In the genomic region with DNA sequence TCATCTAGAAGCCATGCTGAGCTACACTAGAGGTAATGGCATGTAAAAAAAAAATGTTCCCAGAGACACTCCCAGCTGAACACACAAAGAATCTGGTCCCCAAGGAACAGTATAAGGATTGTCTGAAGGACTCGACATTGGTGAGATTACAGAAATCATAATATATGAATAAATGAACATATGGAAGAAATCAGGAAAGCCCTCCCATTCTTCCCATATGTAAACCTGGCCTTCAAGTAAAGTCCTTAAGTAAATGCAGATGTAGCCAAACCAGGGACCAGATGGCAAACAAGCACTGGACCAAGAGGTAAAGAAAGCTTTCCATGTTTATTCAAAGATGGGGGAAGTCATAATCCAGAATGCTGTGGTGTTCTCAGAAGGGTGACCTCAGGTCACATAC, we compare ENCODE assay signal across 17 mouse cellular contexts.
DNase-seq lines count a peak whose midpoint lies in the region; ATAC-seq and TF ChIP-seq lines count a peak whose summit lies in the region.
"Had no signal": no experiment of that assay in that cellular context is flagged by ENCODE, and none has a peak within 500 bp of the region (broad histone marks: within the 10 kb centered on the region; RNA-seq: fewer than 3 reads in every experiment).

No protein-coding gene starts in this region.

- H3K9me3 ChIP-seq in hindbrain, embryonic 10.5 days: no peaks in the 10 kb centered on the region
- H3K9me3 ChIP-seq in hindbrain, postnatal 0 days (ENCODE audit: low read length): no peaks in the 10 kb centered on the region
- H3K9me3 ChIP-seq in embryonic facial prominence, embryonic 13.5 days: no peaks in the 10 kb centered on the region
- no peaks in the 10 kb centered on the region for H3K9me3 ChIP-seq in limb, embryonic 13.5 days
- no peaks in the 10 kb centered on the region for H3K9me3 ChIP-seq in midbrain, embryonic 13.5 days
- H3K9me3 ChIP-seq: liver, embryonic 15.5 days; midbrain, embryonic 10.5 days had no signal

- H3K36me3 ChIP-seq in hindbrain, embryonic 10.5 days: no peaks in the 10 kb centered on the region
- no peaks in the 10 kb centered on the region for H3K36me3 ChIP-seq in hindbrain, postnatal 0 days (ENCODE audit: insufficient read depth, low read length)
- no peaks in the 10 kb centered on the region for H3K36me3 ChIP-seq in embryonic facial prominence, embryonic 13.5 days
- no peaks in the 10 kb centered on the region for H3K36me3 ChIP-seq in limb, embryonic 13.5 days
- H3K36me3 ChIP-seq in midbrain, embryonic 13.5 days: no peaks in the 10 kb centered on the region
- H3K36me3 ChIP-seq: liver, embryonic 15.5 days; midbrain, embryonic 10.5 days had no signal

- ATAC-seq in hindbrain, postnatal 0 days: no peak
- no peak for ATAC-seq in embryonic facial prominence, embryonic 13.5 days (ENCODE audit: insufficient number of reproducible peaks, insufficient read depth, low FRiP score, low TSS enrichment, low read depth)
- peak; percentile 79 for ATAC-seq in limb, embryonic 13.5 days (ENCODE audit: low FRiP score, low read depth)
- ATAC-seq in midbrain, embryonic 13.5 days: no peak
- ATAC-seq: forebrain, embryonic 14.5 days had no signal

- H3K27me3 ChIP-seq in hindbrain, embryonic 10.5 days (ENCODE audit: insufficient read depth, poor library complexity, severe bottlenecking): no peaks in the 10 kb centered on the region
- H3K27me3 ChIP-seq in hindbrain, postnatal 0 days (ENCODE audit: insufficient read depth, low read length): no peaks in the 10 kb centered on the region
- H3K27me3 ChIP-seq in embryonic facial prominence, embryonic 13.5 days: no peaks in the 10 kb centered on the region
- no peaks in the 10 kb centered on the region for H3K27me3 ChIP-seq in limb, embryonic 13.5 days
- H3K27me3 ChIP-seq in midbrain, embryonic 13.5 days: no peaks in the 10 kb centered on the region
- H3K27me3 ChIP-seq: liver, embryonic 15.5 days had no signal

- WGBS in hindbrain, embryonic 10.5 days: 52% methylated on average over 1 of the region's 1 CpGs
- WGBS in hindbrain, postnatal 0 days: 48% methylated on average over 1 of the region's 1 CpGs
- WGBS in embryonic facial prominence, embryonic 13.5 days: 14% methylated on average over 1 of the region's 1 CpGs
- WGBS in limb, embryonic 13.5 days: 5% methylated on average over 1 of the region's 1 CpGs
- WGBS in midbrain, embryonic 13.5 days: 55% methylated on average over 1 of the region's 1 CpGs

- 0 out of 2 replicates have a peak overlapping the region, but pooled peaks have one; percentile 75 for H3K27ac ChIP-seq in hindbrain, embryonic 10.5 days
- no peak overlapping the region for H3K27ac ChIP-seq in hindbrain, postnatal 0 days
- peak overlapping the region; percentile 86 for H3K27ac ChIP-seq in embryonic facial prominence, embryonic 13.5 days
- peak overlapping the region; percentile 86 for H3K27ac ChIP-seq in limb, embryonic 13.5 days
- no peak overlapping the region for H3K27ac ChIP-seq in midbrain, embryonic 13.5 days
- H3K27ac ChIP-seq: liver, embryonic 15.5 days; midbrain, embryonic 10.5 days had no signal

- no peak overlapping the region for H3K4me3 ChIP-seq in hindbrain, embryonic 10.5 days
- H3K4me3 ChIP-seq in hindbrain, postnatal 0 days (ENCODE audit: low read length): no peak overlapping the region
- no peak overlapping the region for H3K4me3 ChIP-seq in embryonic facial prominence, embryonic 13.5 days
- no peak overlapping the region for H3K4me3 ChIP-seq in limb, embryonic 13.5 days
- H3K4me3 ChIP-seq in midbrain, embryonic 13.5 days (replicated peaks): no peak overlapping the region
- H3K4me3 ChIP-seq: liver, embryonic 15.5 days; midbrain, embryonic 10.5 days had no signal

- no peak overlapping the region for H3K4me2 ChIP-seq in hindbrain, postnatal 0 days (ENCODE audit: low read depth, low read length)
- no peak overlapping the region for H3K4me2 ChIP-seq in embryonic facial prominence, embryonic 13.5 days
- peak overlapping the region; percentile 10 for H3K4me2 ChIP-seq in limb, embryonic 13.5 days (replicated peaks)
- H3K4me2 ChIP-seq in midbrain, embryonic 13.5 days (replicated peaks): no peak overlapping the region
- H3K4me2 ChIP-seq: liver, embryonic 15.5 days had no signal

- no peak overlapping the region for H3K9ac ChIP-seq in hindbrain, postnatal 0 days (replicated peaks; ENCODE audit: low read length)
- no peak overlapping the region for H3K9ac ChIP-seq in embryonic facial prominence, embryonic 13.5 days
- H3K9ac ChIP-seq in limb, embryonic 13.5 days: no peak overlapping the region
- H3K9ac ChIP-seq in midbrain, embryonic 13.5 days (replicated peaks): no peak overlapping the region
- H3K9ac ChIP-seq: liver, embryonic 15.5 days had no signal

- peaks cover 45% of the 10 kb centered on the region for H3K4me1 ChIP-seq in hindbrain, embryonic 10.5 days (replicated peaks)
- 0 out of 2 replicates have a peak, but pooled peaks cover 3% of the 10 kb centered on the region for H3K4me1 ChIP-seq in hindbrain, postnatal 0 days (ENCODE audit: insufficient read depth, low read length)
- peaks cover 58% of the 10 kb centered on the region for H3K4me1 ChIP-seq in embryonic facial prominence, embryonic 13.5 days
- peaks cover 57% of the 10 kb centered on the region for H3K4me1 ChIP-seq in limb, embryonic 13.5 days
- peaks cover 12% of the 10 kb centered on the region; the same call in 1 of the 2 replicates for H3K4me1 ChIP-seq in midbrain, embryonic 13.5 days (replicated peaks)
- H3K4me1 ChIP-seq: liver, embryonic 15.5 days had no signal

- no peak for TF ChIP-seq CTCF in hindbrain, postnatal 0 days (IDR thresholded peaks at IDR 0.05; ENCODE audit: low read depth)

- DNase-seq in hindbrain, embryonic 10.5 days (ENCODE audit: low spot score): no peak
- DNase-seq in hindbrain, postnatal 0 days (ENCODE audit: low spot score): no peak
- peak; percentile 54 for DNase-seq in embryo, embryonic 10 days (ENCODE audit: low spot score)
- DNase-seq in yolk sac, embryonic 10.5 days (ENCODE audit: low spot score): no peak
- DNase-seq in adrenal gland, postnatal 4 days (ENCODE audit: low spot score in 2 of 2): no peak
- DNase-seq: adrenal gland, adult 2 months; cerebellum, adult 18-20 months; heart, postnatal 36 days; kidney, adult 18-20 months; kidney, postnatal 36 days; thymus, adult 18-20 months had no signal

Comparison
In these comparisons a context has a peak if more than half of its experiments do, and no peak if none do; other contexts are left out.
1. H3K27ac ChIP-seq: peak in hindbrain, embryonic 10.5 days (single experiment), embryonic facial prominence, embryonic 13.5 days (single experiment) and limb, embryonic 13.5 days (single experiment); none in hindbrain, postnatal 0 days (single experiment) and midbrain, embryonic 13.5 days (single experiment).